Mouse (Mus musculus) heart, adult 2 months (tissue): ENCODE results near the gene Tmem184a. TPM values are rescaled to one million over a fixed set of nuclear protein-coding genes. Genes with fewer than 3 reads are reported as not detected.
A peak's percentile ranks its signal among the peaks of the same experiment; 100 is the strongest.

Source experiments
- DNase-seq, 2 experiments: peaks; one replicate each; pipeline ENCODE4 v3.0.0; 2021
- H3K27ac ChIP-seq: fragments of 200-600 bp; 2 replicates; pipeline ENCODE4 v1.8.1; 2022
- H3K27me3 ChIP-seq: fragments of 200-500 bp; 2 replicates; pipeline ENCODE4 v1.6.1; 2012; ENCODE audit warnings: mild to moderate bottlenecking, low read length, inconsistent platforms, mixed read lengths; ENCODE audit not compliant: control insufficient read depth, insufficient read depth
- H3K36me3 ChIP-seq: fragments of 200-500 bp; 2 replicates; pipeline ENCODE4 v1.6.1; 2012; ENCODE audit warnings: low read length, inconsistent platforms; ENCODE audit not compliant: control insufficient read depth, insufficient read depth
- H3K4me1 ChIP-seq: fragments of 200-500 bp; 2 replicates; pipeline ENCODE4 v1.6.1; 2011; ENCODE audit warnings: low read length; ENCODE audit not compliant: control insufficient read depth, insufficient read depth
- H3K4me3 ChIP-seq: fragments of 200-600 bp; 2 replicates; pipeline ENCODE4 v1.8.1; 2022
- H3K79me2 ChIP-seq: fragments of 200-500 bp; replicated peaks from 2 replicates; pipeline ENCODE4 v1.6.1; 2012; ENCODE audit warnings: mild to moderate bottlenecking, inconsistent platforms, low read length, moderate library complexity, mixed read lengths; ENCODE audit not compliant: control insufficient read depth, insufficient read depth
- H3K9ac ChIP-seq: fragments of 200-500 bp; 2 replicates; pipeline ENCODE4 v1.6.1; 2012; ENCODE audit warnings: low read depth, mild to moderate bottlenecking, control low read depth, inconsistent platforms, low read length, mixed read lengths
- CTCF ChIP-seq: fragments of 200-600 bp; IDR thresholded peaks from 2 replicates; pipeline ENCODE4 v1.8.1; 2022; ENCODE audit warnings: antibody characterized with exemption, mild to moderate bottlenecking, moderate library complexity
- EP300 ChIP-seq: fragments of 200-500 bp; IDR thresholded peaks from 2 replicates; pipeline ENCODE4 v1.6.1; 2011; ENCODE audit warnings: low read depth, low read length, control low read depth; ENCODE audit not compliant: insufficient read depth
- POLR2A ChIP-seq: fragments of 200-500 bp; IDR thresholded peaks from 2 replicates; pipeline ENCODE4 v1.6.1; 2011; ENCODE audit warnings: mild to moderate bottlenecking, low read depth, low read length, control low read depth; ENCODE audit not compliant: insufficient read depth
- WGBS: fragments of 180-500 bp; shearing (Covaris S2); methylation state at CpG from one replicate; pipeline ENCODE4 v1.1.7; 2018; 5-methylcytosine and 5-hydroxymethylcytosine counted together
- intact Hi-C: fragments of 180-260 bp; cut with DNase I; formaldehyde crosslinking; loops from one replicate; pipeline ENCODE4 v1.15.1; 2025
- polyA plus RNA-seq: library from polyadenylated mRNA; depleted of rRNA; stranded (reverse); fragments of >200 nt; gene quantifications from 2 replicates; pipeline ENCODE4 v1.2.3, GENCODE M21; 2012
- total RNA-seq, 2 experiments: library from RNA; stranded (reverse); gene quantifications; 2 replicates each; pipeline ENCODE4 v1.2.3; 2021

Gene Tmem184a
- total and polyA plus RNA-seq, 3 experiments: 0.05 to 1.5 TPM; not detected in 1

DNA sequence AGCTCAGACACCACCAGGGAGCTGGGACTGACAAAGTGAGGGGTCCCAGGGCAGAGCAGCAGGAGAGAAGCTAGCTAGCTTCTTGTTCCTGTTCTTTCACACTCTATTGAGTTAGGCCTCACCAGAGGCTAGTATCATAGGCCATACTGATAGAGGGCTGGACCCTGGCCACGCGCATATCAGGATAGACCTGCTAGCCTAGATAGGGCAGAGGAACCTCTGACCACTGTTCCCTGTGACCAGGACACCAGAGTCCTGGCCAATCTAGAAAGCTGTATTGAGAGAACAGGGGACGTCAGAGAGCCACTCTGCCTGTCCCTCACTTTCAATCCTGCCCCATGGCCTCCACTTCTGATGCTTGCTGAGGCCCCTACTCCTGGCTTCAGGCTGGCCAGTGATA is 1.7 kb downstream of the Tmem184a start:
- 80% methylated on average over 3 of the region's 3 CpGs for WGBS
- Histone ChIP-seq H3K36me3 (no peaks in the 10 kb centered on the region), H3K4me1 (no peaks in the 10 kb centered on the region), H3K79me2 (no peaks in the 10 kb centered on the region), H3K27ac (no peak overlapping the region), H3K4me3 (no peak overlapping the region), H3K27me3 (no peaks in the 10 kb centered on the region), H3K9ac (no peak overlapping the region)
- DNase-seq: no peak
- TF ChIP-seq POLR2A (no peak), EP300 (no peak), CTCF (no peak)
- intact Hi-C loops: no loop called here

DNA sequence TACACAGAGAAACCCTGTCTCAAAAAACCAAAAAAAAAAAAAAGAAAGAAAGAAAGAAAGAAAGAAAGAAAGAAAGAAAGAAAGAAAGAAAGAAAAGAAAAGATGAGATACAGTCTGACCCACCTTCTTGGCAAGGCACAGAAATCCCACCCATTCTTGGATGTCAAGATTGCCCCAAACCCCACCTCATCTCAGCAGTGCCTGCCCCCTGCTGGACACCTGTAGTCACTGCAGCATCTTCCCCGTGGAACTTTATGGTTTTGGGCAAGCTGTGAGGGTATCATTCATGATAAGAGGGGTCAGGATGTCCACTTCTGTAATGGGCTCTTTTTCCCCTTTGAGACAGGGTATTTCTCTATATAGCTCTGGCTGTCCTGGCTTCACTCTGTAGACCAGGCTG is 2.4 kb downstream of the Tmem184a start:
- TF ChIP-seq EP300: 0 out of 2 replicates have a peak, but pooled peaks have one; percentile 45
- no peak for TF ChIP-seq POLR2A
- TF ChIP-seq CTCF: peak; percentile 82
- no peaks in the 10 kb centered on the region for H3K36me3 ChIP-seq
- intact Hi-C loops: loop anchor here (2.0 kb wide), 1 partner anchor 40 kb away; no protein-coding TSS in a partner anchor
- H3K9ac ChIP-seq: no peak overlapping the region
- WGBS: 4% methylated on average over 1 of the region's 1 CpGs
- H3K79me2 ChIP-seq: no peaks in the 10 kb centered on the region
- H3K4me1 ChIP-seq: no peaks in the 10 kb centered on the region
- H3K4me3 ChIP-seq: no peak overlapping the region
- H3K27me3 ChIP-seq: no peaks in the 10 kb centered on the region
- no peak overlapping the region for H3K27ac ChIP-seq
- DNase-seq: no peak

DNA sequence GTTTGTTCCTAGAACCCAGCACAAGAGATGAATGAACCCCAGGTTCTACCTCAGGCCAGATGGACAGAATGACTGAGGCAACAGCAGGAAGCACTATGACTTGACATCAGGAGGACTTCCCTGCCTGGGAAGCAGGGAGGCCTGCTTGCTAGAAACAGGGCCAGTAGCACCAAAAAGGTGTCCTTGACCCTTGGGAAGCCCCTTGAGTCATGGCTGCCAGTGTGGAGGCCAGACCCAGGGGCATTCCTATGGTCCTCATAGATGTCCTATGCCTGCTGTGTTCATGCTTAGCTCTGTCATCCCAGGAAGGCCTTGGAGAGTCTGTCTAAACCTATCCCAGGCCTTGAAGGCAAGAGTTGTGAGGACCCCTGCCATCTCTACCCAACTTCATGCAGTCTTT is 3.3 kb downstream of the Tmem184a start:
- H3K9ac ChIP-seq: no peak overlapping the region
- no peaks in the 10 kb centered on the region for H3K4me1 ChIP-seq
- intact Hi-C loops: loop anchor here (2.0 kb wide), 1 partner anchor 40 kb away; no protein-coding TSS in a partner anchor
- no peak for DNase-seq
- TF ChIP-seq EP300 (no peak), POLR2A (no peak), CTCF (no peak)
- H3K4me3 ChIP-seq: no peak overlapping the region
- H3K36me3 ChIP-seq: no peaks in the 10 kb centered on the region
- no peaks in the 10 kb centered on the region for H3K27me3 ChIP-seq
- H3K27ac ChIP-seq: no peak overlapping the region
- no peaks in the 10 kb centered on the region for H3K79me2 ChIP-seq

GRCm38 (mm10) chr5:139815964-139816363 is 3.8 kb downstream of the Tmem184a start:
- Histone ChIP-seq H3K36me3 (no peaks in the 10 kb centered on the region), H3K4me3 (no peak overlapping the region), H3K4me1 (no peaks in the 10 kb centered on the region), H3K79me2 (no peaks in the 10 kb centered on the region), H3K27me3 (no peaks in the 10 kb centered on the region), H3K9ac (no peak overlapping the region), H3K27ac (no peak overlapping the region)
- 39% methylated on average over 6 of the region's 6 CpGs for WGBS
- intact Hi-C loops: loop anchor here (2.0 kb wide), 1 partner anchor 39 kb away; no protein-coding TSS in a partner anchor
- TF ChIP-seq EP300 (no peak), CTCF (no peak), POLR2A (no peak)
- DNase-seq: no peak

DNA sequence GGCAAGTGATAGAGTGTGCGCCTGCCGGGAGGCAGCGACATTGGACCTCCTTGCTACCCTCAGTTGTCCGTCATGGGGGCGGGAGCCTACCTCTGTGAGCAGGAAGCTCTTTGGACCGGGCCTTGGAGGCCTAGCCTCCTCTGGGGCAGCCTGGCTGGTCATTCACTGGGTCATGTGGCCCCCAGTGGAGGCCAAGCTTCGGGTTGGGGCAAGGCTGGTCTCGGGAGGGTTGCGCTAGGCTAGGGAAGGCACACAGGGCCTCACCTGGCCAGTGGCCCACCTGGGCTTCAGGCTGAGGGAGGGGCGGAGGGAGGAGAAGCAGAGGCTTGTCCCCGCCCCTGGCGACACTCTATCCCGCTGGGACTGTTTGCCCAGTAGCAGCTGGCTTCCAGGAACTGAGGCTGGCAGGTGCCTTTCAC is 5.7 kb downstream of the Tmem184a start:
- H3K9ac ChIP-seq: no peak overlapping the region
- TF ChIP-seq POLR2A (no peak), CTCF (no peak), EP300 (no peak)
- H3K4me1 ChIP-seq: no peaks in the 10 kb centered on the region
- no peak overlapping the region for H3K27ac ChIP-seq
- H3K27me3 ChIP-seq: no peaks in the 10 kb centered on the region
- intact Hi-C loops: no loop called here
- DNase-seq: no peak
- WGBS: 30% methylated on average over 13 of the region's 13 CpGs
- no peaks in the 10 kb centered on the region for H3K79me2 ChIP-seq
- no peak overlapping the region for H3K4me3 ChIP-seq
- H3K36me3 ChIP-seq: no peaks in the 10 kb centered on the region

- WGBS: 42% methylated on average over 10 of the region's 10 CpGs
These were observed 6.6 kb downstream of the Tmem184a start for GRCm38 (mm10) chr5:139813126-139813490.

More at GRCm38 (mm10) chr5:139813126-139813490, 6.6 kb downstream of the Tmem184a start:
- intact Hi-C loops: no loop called here
- no peaks in the 10 kb centered on the region for H3K4me1 ChIP-seq
- H3K36me3 ChIP-seq: no peaks in the 10 kb centered on the region
- DNase-seq: no peak
- TF ChIP-seq EP300 (no peak), CTCF (no peak), POLR2A (no peak)
- no peaks in the 10 kb centered on the region for H3K27me3 ChIP-seq
- no peak overlapping the region for H3K4me3 ChIP-seq
- H3K27ac ChIP-seq: no peak overlapping the region
- no peaks in the 10 kb centered on the region for H3K79me2 ChIP-seq
- no peak overlapping the region for H3K9ac ChIP-seq
